10 mouse cellular contexts compared by ENCODE assay signal in genomic region chrX:170675923-170676605, GRCm38 (mm10). TPM values are rescaled to one million over a fixed set of nuclear protein-coding genes. Genes with fewer than 3 reads are reported as not detected.
DNase-seq lines count a peak whose midpoint lies in the region; ATAC-seq lines count a peak whose summit lies in the region.
"Had no signal": no experiment of that assay in that cellular context is flagged by ENCODE, and none has a peak within 500 bp of the region (broad histone marks: within the 10 kb centered on the region; RNA-seq: fewer than 3 reads in every experiment).

No protein-coding gene starts in this region.

- H3K9ac ChIP-seq in midbrain, embryonic 11.5 days (ENCODE audit: low read length) = no peak overlapping the region
- no peak overlapping the region for H3K9ac ChIP-seq in intestine, embryonic 15.5 days

- 98% methylated on average over 33 of the region's 39 CpGs for WGBS in midbrain, embryonic 11.5 days
- WGBS in midbrain, embryonic 10.5 days = 96% methylated on average over 39 of the region's 39 CpGs
- WGBS in intestine, embryonic 15.5 days = over 99% methylated on average over 33 of the region's 39 CpGs

- H3K4me2 ChIP-seq in midbrain, embryonic 11.5 days = no peak overlapping the region
- H3K4me2 ChIP-seq in intestine, embryonic 15.5 days (replicated peaks) = no peak overlapping the region

- H3K27me3 ChIP-seq in midbrain, embryonic 11.5 days (ENCODE audit: control insufficient read depth, insufficient read depth, low read length) = no peaks in the 10 kb centered on the region
- no peaks in the 10 kb centered on the region for H3K27me3 ChIP-seq in midbrain, embryonic 10.5 days (ENCODE audit: low read depth, poor library complexity, severe bottlenecking)
- H3K27me3 ChIP-seq in intestine, embryonic 15.5 days (replicated peaks) = no peaks in the 10 kb centered on the region

- peaks cover 43% of the 10 kb centered on the region for H3K9me3 ChIP-seq in midbrain, embryonic 11.5 days (ENCODE audit: control insufficient read depth, low read length)
- peaks cover 56% of the 10 kb centered on the region for H3K9me3 ChIP-seq in midbrain, embryonic 10.5 days (replicated peaks)
- H3K9me3 ChIP-seq in intestine, embryonic 15.5 days = peaks cover 34% of the 10 kb centered on the region

- H3K4me3 ChIP-seq in midbrain, embryonic 11.5 days (ENCODE audit: low read depth, low read length) = no peak overlapping the region
- no peak overlapping the region for H3K4me3 ChIP-seq in midbrain, embryonic 10.5 days
- no peak overlapping the region for H3K4me3 ChIP-seq in intestine, embryonic 15.5 days (replicated peaks)

- H3K4me1 ChIP-seq in midbrain, embryonic 11.5 days (ENCODE audit: control insufficient read depth, insufficient read depth, low read length) = no peaks in the 10 kb centered on the region
- H3K4me1 ChIP-seq in midbrain, embryonic 10.5 days = no peaks in the 10 kb centered on the region
- no peaks in the 10 kb centered on the region for H3K4me1 ChIP-seq in intestine, embryonic 15.5 days (replicated peaks)

- H3K27ac ChIP-seq in midbrain, embryonic 11.5 days (ENCODE audit: low read depth, low read length) = no peak overlapping the region
- H3K27ac ChIP-seq in midbrain, embryonic 10.5 days (replicated peaks) = no peak overlapping the region
- H3K27ac ChIP-seq in intestine, embryonic 15.5 days = no peak overlapping the region

- ATAC-seq in midbrain, embryonic 11.5 days (ENCODE audit: low FRiP score) = peak; percentile 31
- ATAC-seq in intestine, embryonic 15.5 days = peak; percentile 18; the same call in 1 of the 2 replicates

- peak; percentile 13 for DNase-seq in embryo, embryonic 10 days (ENCODE audit: low spot score)
- DNase-seq in embryo, embryonic 9.5 days (ENCODE audit: extremely low spot score) = no peak
- peak; percentile 85 for DNase-seq in midbrain, embryonic 11.5 days (ENCODE audit: low spot score, missing footprints)
- DNase-seq in midbrain, embryonic 10.5 days (ENCODE audit: low spot score) = no peak
- peak; percentile 10 for DNase-seq in skeletal muscle tissue, adult 2 months (ENCODE audit: low read depth, low spot score)
- DNase-seq in layer of hippocampus, postnatal 25 days (ENCODE audit: extremely low spot score in 1 of 2, low spot score in 1 of 2) = no peak
- DNase-seq in left cerebral cortex, postnatal 25 days (ENCODE audit: low spot score in 2 of 2) = no peak
- DNase-seq: thymus, postnatal 25 days had no signal

- H3K36me3 ChIP-seq in midbrain, embryonic 11.5 days (ENCODE audit: control insufficient read depth, insufficient read depth, low read length) = peaks cover 18% of the 10 kb centered on the region
- peaks cover 48% of the 10 kb centered on the region for H3K36me3 ChIP-seq in midbrain, embryonic 10.5 days
- H3K36me3 ChIP-seq in intestine, embryonic 15.5 days = peaks cover 6% of the 10 kb centered on the region

- intact Hi-C loops in left cerebral cortex, postnatal 25 days (cut with DNase I) = no loop called here

RNA-seq across cellular contexts. Expression of gene Asmt, which starts 3.6 kb away (rescaled TPM):
- not detected in 2 replicates for polyA plus RNA-seq in midbrain, embryonic 11.5 days (2014; fragmentation: Nextera tagmentation; extraction: Ambion mirVana)
- not detected in 2 replicates for polyA plus RNA-seq in midbrain, embryonic 10.5 days (2016; fragmentation: Nextera tagmentation; extraction: Ambion mirVana)
- not detected in 2 replicates for polyA plus RNA-seq in intestine, embryonic 15.5 days (2015; fragmentation: Nextera tagmentation; extraction: Ambion mirVana)
- not detected for total RNA-seq in layer of hippocampus, postnatal 25 days (2021)
- not detected for total RNA-seq in left cerebral cortex, postnatal 25 days (2021)
- total RNA-seq: layer of hippocampus, postnatal 14 days had no signal

Comparison
In these comparisons a context has a peak if more than half of its experiments do, and no peak if none do; other contexts are left out.
1. DNase-seq: peak in embryo, embryonic 10 days (single experiment), midbrain, embryonic 11.5 days (single experiment) and skeletal muscle tissue, adult 2 months (single experiment); none in embryo, embryonic 9.5 days (single experiment), midbrain, embryonic 10.5 days (single experiment), layer of hippocampus, postnatal 25 days (0 of 2) and left cerebral cortex, postnatal 25 days (0 of 2).